Mouse (Mus musculus) layer of hippocampus, adult 18-20 months (tissue): Measurements from ENCODE around the gene Itpkc. TPM values are rescaled to one million over a fixed set of nuclear protein-coding genes. Genes with fewer than 3 reads are reported as not detected.

Experiments
- DNase-seq, 2 experiments: peaks; one replicate each; pipeline ENCODE4 v3.0.0; 2022; ENCODE audit warnings: low spot score in 2 of 2
- total RNA-seq, 2 experiments: library from RNA; stranded (reverse); gene quantifications; 2 replicates each; pipeline ENCODE4 v1.2.3; 2021

Itpkc gene
- total RNA-seq, 2 experiments from 2014 or later = 10.6 TPM

- peak; percentile 98 to 99 for DNase-seq
Measured at GRCm38 (mm10) chr7:27195681-27196611, 32.5 kb downstream of the Itpkc start, which contains the start of the genes BC024978 and Snrpa. Gene BC024978, plus strand, starts transcription at chr7:27195781. Gene Snrpa, minus strand, starts transcription at chr7:27196271.

DNA sequence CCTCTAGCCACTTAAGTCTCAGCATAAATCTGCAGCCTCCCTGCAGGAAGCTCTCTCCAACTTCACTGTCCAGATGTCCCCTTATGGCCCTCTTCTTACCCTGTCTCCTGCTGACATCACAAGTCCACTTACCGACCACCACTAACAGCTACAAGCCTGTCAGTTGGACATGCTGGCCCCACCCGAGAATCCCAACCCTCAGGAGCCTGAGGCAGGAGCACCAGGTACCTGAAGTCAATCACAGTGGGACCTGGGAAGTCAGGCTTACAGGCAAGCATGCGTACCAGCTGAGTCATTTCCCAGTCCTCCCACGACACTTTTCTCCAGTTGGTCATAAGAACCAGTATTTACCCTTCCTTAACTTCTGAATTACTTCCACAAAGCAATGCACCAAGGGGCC, 34.7 kb downstream of the Itpkc start:
- DNase-seq = no peak

GRCm38 (mm10) chr7:27192434-27192833, 36.0 kb downstream of the Itpkc start:
- DNase-seq = no peak

DNA sequence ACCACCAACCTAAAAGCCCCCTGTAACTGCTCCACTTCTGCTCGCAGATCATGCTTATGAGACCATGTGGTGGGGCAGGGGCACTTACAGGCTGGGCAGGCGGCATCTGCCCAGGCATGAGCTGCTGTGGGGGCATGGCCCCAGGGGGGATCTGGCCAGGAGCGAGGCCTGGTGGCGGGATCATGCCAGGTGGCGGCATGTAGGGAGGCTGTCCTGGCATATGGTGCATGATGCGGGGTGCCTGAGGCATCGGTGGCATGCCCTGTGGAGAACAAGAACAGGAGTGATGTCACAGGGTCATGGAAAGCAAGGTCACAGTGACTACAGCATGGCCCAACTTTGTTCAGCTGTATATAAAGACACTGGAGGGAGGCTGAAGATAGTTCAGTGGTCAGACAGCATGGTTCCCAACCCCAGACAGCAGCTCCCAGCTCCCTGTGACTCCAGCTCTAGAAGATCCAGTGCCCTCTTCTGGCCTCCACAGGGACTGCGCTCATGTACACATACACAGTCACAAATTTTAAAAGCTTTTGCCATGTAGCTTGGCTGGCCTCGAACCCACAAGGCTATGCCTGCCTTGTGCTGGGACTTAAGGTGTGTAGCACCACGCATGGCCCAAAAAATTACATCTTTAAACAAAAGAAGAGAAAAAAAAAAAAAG, 39.1 kb downstream of the Itpkc start:
- no peak for DNase-seq

DNA sequence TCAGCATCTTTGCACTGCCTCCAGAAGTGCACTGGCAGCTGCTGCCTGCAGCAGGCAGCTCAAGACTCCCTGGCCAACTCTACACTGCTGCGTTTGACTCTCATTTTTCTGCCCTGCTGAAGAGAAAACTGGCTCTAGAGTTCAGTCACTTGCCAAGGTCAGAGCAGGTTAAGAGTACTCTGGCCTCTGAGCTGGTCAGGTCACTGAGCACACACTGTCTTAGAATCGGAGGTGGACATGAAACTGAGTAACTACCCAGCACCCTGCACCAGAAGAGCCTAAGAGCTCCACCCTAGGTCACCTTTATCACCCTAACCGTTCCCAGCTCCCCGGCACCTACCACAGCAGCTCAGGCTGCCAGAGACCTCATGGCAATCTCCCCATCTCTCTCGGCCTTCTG, 42.5 kb downstream of the Itpkc start:
- DNase-seq = no peak

DNA sequence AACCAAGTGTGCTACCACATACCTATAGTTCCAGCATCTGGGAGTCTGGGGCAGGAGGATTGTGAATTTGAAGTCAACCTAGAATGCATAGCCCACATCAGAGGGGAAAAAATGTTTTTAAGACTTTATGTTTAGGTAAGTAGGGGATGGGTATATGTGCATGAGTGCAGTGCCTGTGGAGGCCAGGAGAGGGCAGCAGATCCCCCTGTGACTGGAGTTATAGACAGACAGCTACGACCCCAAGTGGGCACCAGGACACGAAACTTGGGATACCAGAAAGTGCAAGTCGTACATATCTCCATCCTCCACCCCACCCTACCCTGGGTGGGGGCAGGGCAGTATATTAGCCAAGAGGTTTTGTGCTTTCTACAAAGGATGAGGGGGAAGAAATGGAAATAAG, 43.5 kb downstream of the Itpkc start:
- no peak for DNase-seq

DNA sequence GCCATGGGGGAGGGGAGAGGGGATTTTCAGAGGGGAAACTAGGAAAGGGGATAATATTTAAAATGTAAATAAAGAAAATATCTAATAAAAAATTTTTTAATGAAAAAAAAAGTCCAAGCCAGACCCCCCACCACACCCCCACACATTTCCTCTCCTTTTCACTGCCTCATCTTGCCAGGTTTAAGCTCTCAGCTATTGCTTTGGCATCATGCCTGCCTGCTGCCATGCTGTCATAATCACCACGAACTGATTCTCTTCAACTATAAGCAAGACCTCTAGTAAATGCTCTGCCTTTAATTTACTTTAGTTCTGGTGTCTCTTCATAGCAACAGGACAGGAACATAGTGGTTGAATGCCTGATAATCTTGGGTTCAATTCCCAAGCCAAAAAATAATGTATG, 46.0 kb downstream of the Itpkc start:
- DNase-seq = no peak

- DNase-seq = no peak
Measured at GRCm38 (mm10) chr7:27180837-27181695, 47.4 kb downstream of the Itpkc start, which contains the start of the genes Gm21983 and Mia. Gene Gm21983, minus strand, starts transcription at chr7:27181086. Gene Mia, minus strand, starts transcription at chr7:27181157.

DNA sequence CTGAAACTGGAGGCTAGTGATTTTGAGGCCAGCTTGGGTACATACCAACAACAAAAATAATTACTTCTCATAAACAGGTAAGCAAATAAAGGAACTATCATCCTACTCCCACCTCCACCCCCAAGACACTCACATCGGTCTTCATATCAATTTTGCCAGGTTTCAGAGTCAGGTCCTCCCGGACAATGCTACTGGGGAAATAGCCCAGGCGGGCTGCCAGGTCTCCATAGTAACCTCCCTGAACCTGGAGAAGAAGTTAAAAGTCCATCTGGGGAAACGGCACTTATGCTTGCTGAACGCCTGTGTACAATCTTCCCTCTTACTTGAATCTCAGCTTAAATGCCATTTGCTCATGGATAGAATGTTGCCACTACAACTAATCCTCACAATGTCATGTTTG, 48.4 kb downstream of the Itpkc start:
- no peak for DNase-seq

- DNase-seq = no peak
Measured at GRCm38 (mm10) chr7:27179217-27179918, 49.1 kb downstream of the Itpkc start.

GRCm38 (mm10) chr7:27178324-27179216, 49.9 kb downstream of the Itpkc start, which contains the start of gene Rab4b:
Gene Rab4b, minus strand, starts transcription at chr7:27178896.
- DNase-seq = peak; percentile 99 to 100

DNA sequence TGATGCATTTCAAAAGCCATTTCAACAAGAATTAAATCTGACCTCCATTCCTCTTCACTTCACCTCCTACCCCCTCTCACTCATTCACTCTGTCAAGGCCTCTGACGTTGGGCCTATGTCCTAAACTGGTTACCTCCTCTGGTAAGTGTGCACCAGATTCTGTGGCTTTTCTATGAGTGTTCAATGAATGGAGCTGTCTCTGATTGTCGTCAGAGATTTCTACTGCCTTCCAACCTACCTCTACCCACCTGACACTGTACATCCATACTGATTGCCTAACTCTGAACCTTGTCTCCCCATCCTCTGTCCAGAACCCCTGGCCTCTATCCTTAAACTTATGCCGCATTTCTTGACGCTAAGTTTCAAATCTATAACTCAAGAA, 50.5 kb downstream of the Itpkc start:
- DNase-seq = no peak

DNA sequence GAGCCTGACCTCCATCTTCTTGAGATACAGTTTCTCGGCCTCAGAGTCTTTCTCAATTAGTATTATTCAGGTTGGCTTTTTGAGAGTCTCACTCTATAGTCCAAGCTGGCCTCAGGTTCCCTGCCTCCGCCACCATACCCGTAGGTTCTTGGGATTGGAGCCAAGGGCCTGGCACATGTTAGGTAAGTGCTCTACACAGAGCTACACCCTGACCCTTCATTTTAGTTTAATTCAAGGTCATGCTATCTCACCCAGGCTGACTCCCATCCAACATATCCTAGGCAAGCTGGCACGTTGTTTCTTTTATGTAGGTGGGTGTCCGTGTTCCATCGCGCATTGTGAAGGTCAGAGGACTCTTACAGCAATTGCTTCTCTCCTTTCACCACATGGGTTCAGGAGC, 53.6 kb downstream of the Itpkc start:
- DNase-seq = no peak

DNA sequence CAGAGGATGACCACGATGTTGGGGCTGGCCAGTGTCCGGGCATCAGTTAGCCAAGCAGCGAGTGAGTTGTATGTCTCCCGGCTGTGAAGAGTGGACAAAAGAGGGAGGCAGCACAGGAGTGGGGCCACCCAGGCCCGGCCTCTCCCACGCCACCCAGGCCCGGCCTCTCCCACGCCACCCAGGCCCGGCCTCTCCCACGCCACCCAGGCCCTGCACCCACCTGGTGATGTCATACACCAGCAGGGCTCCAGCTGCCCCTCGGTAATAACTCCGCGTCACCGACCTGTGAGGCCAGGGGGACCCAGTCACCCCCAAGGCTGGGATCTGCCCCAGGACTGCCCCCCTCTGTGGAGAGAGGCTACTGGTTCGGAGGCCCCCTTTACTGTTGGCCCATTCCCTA, 54.0 kb downstream of the Itpkc start:
- no peak for DNase-seq

- no peak for DNase-seq
Measured at GRCm38 (mm10) chr7:27170981-27171380, 57.5 kb downstream of the Itpkc start.

GRCm38 (mm10) chr7:27168371-27168770, 60.1 kb downstream of the Itpkc start:
- no peak for DNase-seq

- no peak for DNase-seq
Measured at GRCm38 (mm10) chr7:27167475-27168094, 60.9 kb downstream of the Itpkc start.

GRCm38 (mm10) chr7:27166614-27167474, 61.6 kb downstream of the Itpkc start, which contains the start of gene Egln2:
Gene Egln2, minus strand, starts transcription at chr7:27166802.
- peak; percentile 91 to 96 for DNase-seq
